Mouse (Mus musculus) NIH3T3 (cell line): ENCODE results near the gene Tsc1.

Experiments
- DNase-seq: peaks from one replicate; pipeline ENCODE4 v3.0.0-alpha.2; 2012; ENCODE audit warnings: low read depth

The Tsc1 gene

GRCm38 (mm10) chr2:28643081-28643480 is 2.1 kb downstream of the Tsc1 start:
- DNase-seq, result no peak

- no peak for DNase-seq
These were observed 9.5 kb downstream of the Tsc1 start for GRCm38 (mm10) chr2:28650526-28650925.

- DNase-seq, result no peak
These were observed 12.3 kb downstream of the Tsc1 start for GRCm38 (mm10) chr2:28653351-28653750.

DNA sequence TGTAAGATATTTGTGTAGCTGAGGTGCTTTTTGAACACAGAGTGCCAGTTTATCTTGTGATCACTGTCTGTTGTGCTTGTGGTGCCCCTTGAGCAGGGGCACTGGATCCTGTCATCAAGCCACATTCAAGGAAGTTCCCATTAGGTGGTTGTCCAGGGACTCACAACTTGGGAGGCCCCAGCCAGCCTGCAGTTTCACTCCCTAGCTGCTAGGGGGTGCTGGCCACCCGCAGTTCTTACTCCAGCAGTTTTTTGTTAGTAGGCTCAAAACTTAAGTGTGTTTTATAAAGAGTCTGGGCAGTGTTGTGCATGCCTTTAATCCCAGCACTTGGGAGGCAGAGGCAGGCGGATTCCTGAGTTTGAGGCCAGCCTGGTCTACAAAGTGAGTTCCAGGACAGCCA is 13.3 kb downstream of the Tsc1 start:
- DNase-seq, result peak; percentile 57

- no peak for DNase-seq
These were observed 15.2 kb downstream of the Tsc1 start for GRCm38 (mm10) chr2:28656216-28656615.

- no peak for DNase-seq
These were observed 21.9 kb downstream of the Tsc1 start for GRCm38 (mm10) chr2:28662891-28663290.

- no peak for DNase-seq
These were observed 24.8 kb downstream of the Tsc1 start for GRCm38 (mm10) chr2:28665818-28666217.

- no peak for DNase-seq
These were observed 30.4 kb downstream of the Tsc1 start for GRCm38 (mm10) chr2:28671438-28671837.

GRCm38 (mm10) chr2:28676005-28676404 is 35.0 kb downstream of the Tsc1 start:
- DNase-seq, result no peak

DNA sequence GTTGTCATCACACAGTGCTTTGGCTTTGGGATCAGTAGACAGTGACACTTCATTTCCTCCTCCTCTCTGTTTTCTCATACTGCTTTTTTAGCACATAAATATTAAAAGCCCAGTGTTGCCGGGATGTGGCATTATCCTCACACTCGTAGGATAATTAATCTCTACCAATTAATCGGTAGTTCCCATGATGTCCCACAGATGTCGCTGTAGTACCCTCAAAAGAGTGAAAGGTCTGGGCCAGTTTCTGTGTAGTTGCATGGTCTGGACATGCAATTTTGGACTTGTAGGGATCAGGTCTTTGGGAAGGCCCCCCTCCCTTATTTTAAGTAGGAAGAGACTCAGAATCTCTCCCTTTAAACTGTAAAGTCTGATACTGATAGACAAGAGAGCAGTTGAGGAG is 39.7 kb downstream of the Tsc1 start:
- DNase-seq, result peak; percentile 62

DNA sequence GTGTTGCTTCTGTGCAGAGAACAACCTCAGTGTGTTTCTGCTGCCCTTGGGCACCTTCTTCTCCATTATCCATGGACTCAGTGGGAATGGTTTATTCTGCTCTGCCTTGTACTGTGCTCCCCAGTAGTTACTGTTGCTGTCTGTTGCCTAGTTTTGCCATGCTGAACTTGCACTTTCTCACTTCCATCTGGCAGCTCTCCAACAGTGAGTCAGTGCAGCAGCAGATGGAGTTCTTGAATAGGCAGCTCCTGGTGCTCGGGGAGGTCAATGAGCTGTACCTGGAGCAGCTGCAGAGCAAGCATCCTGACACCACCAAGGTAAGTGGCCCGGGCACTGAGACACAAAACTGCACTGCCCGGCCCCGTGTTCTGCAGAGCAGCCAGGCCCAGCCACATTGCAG is 40.7 kb downstream of the Tsc1 start:
- DNase-seq, result peak; percentile 90

DNA sequence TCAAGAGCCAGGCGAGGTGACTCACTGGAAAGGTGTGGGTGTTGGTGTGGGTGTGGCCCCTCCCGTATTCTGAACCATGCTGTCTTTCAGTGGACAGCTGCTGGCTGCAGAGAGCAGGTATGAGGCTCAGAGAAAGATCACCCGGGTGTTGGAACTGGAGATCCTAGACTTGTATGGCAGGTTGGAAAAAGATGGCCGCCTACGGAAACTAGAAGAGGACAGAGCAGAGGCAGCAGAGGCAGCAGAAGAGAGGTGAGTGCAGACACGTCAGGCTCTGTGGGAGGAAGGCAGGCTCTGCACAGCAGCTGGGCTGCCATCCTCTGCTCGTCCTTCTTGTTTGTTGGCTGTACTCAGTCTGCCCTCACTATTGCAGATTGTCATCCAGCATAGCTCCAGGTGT is 44.9 kb downstream of the Tsc1 start:
- no peak for DNase-seq

GRCm38 (mm10) chr2:28688431-28688830 is 47.4 kb downstream of the Tsc1 start:
- peak; percentile 65 for DNase-seq

DNA sequence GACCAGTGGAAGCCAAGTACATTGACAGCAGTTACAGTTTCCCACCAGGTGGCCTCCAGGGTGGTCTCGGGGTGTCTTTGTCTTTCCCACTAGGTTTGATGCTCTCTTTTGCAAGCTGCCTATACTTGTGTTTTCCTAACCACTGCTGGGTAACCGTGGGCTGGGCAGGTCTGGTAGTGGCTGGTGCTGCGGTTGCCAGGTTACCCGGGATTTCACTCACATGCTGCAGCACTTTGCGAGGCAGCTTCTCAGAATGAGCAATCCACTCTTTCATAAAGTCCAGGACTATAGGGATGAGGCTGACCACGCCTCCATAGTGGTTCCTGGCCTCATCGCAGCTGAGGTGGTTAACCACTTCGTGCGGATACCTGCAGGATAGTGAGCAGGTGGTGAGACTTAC is 51.7 kb downstream of the Tsc1 start:
- DNase-seq, result no peak

DNA sequence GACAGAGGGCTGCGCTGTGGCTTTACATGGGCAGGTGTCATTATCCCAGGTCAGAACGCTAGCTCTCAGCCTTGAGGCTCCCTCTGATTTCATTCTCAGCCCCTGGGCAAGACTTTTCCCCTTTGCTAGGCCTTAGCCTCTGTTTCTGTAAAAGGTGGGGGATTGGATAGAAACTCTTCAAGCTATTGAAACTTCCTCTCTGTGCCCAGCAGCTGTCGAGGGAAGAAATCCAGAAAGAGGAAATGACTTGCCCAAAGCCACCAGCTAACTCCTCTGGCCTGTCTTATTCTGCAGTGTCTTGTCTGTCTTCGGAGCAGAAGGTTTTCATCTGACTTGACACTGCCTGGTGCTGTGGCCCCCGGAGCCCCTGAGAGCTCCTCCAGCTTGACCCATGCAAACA is 57.5 kb downstream of the Tsc1 start:
- no peak for DNase-seq

DNA sequence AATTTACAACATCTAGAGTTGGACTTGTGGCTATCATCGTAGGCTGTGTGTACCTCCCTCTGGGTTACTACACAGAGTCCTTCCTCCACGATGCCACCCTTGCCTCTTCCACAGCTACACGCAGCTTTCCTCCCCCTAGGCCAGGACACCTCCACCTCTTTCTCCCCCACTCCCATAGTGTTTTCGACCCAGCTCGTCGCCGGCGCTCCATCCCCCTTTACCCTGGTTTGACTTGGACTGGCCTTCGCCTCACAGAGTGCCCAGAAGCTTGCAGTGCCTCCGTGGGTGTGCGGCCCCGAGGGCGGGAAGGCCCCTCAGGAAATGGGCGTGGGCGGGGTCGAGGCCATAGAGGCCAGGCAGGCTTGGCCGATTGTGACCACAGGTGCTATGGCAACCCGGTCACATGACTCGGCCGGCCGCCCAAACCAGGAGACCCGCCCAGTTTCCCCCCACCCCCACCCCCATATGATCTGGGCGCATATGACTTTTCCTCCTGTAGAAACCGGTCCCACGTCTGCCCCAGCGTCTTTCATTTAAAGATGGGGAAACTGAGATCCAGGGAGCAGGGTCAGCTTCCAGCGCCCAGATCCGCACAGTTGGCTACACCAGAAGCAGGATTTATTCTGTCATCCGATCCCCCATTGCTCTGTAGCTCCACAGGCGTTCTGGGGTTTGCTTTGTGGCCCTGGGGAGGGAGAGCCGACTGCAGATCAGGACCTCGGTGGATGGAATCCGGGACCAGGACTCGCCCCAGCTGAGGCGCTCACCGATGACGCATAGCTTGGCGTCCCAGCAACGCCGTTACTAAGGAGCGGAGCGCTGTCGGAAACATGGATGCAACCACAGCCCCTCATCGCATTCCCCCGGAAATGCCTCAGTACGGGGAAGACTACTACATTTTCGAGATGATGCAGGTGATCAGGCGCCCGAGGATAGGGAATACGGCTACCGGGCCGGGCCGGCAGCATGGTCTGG is 58.6 kb downstream of the Tsc1 start, which contains the start of the genes Spaca9 and Ak8:
TSS of gene Spaca9 (minus strand) at position 367 of the 975 bp plus-strand sequence.
TSS of gene Ak8 (plus strand) at position 804 of the 975 bp plus-strand sequence.
- peak; percentile 92 for DNase-seq

GRCm38 (mm10) chr2:28701646-28702262 is 60.7 kb downstream of the Tsc1 start:
- DNase-seq, result peak; percentile 13

DNA sequence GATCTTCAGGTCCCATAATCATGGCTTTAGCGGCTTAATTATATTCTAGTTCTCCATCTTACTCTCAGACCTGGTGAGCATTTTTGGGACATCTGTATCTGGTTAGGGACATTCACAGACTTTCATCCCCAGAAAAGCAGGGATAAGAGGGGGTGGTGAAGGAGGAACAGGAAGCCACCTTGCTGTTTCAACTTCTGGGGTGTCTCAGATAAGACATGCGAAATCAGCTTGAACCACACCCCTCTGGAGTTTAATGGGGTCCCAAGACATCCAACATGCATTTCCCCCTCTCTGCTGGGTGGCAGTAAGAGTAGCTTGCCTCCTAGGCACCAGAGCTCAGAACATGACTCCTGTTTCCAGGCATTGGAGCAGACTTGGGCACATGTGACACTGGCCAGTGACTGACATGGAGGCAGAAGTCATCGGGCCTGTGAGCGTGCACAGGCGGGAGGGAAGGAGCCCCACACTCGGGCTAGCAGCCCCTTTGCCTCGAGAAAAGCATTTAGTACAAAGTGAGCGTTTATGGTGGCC is 65.1 kb downstream of the Tsc1 start:
- no peak for DNase-seq

DNA sequence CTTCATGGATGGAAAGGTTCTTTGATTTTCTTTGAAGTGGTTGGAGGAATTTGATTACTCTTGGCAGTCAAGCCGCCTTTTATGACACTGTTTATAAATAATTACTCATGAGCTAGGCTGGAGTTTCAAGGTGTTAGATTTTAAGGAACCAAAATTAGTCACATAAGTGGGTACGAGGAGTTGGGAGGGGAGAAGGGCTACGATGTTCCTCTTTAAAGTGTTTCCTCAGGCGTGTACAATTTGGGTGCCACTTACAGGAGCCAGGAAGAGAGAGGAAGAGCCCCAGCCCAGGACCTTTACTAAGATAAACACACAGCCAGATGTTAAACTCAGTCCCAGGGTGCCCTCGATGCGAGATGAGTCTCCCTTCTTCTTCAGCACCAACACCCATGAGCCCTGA is 65.8 kb downstream of the Tsc1 start:
- DNase-seq, result no peak

DNA sequence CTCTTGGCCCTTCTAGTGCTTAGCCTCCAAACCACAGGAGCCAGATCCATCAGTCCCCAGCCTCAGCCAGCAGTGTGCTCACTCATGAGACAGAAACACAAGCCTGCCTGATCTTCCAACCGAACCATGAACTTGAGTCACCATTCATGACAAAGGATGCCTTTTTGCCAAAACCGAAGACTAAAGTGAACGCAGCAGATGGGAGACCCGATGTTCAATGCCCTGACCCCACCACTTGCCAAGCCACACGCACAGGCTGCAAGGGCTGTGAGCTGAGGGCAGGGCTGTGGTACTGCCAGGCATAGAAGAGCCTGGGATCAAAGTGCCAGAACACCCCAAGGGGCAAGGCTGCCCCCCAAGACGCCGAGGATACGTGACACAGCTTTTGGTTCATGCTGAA is 72.0 kb downstream of the Tsc1 start:
- DNase-seq, result peak; percentile 14

- no peak for DNase-seq
These were observed 81.4 kb downstream of the Tsc1 start for GRCm38 (mm10) chr2:28722419-28722818.

DNA sequence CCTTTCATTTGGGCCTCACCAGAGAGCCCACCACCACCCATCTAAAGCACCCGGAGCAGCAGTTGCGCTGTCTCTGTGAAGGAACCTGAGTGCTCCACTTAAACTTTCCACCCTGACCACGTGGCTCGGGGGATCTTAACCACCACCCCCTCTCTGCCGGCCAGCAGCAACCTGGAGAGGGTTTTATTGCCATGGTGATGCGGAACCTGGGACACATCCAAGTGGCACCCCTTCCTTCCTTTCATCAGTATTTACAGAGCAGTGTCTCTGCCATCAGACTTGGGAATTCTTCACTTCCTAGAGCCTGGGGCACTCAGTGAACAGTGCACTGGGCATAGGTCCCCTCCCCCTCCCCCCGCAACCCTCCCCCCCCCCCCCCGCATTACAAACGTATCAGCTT is 82.9 kb downstream of the Tsc1 start:
- DNase-seq, result no peak
